Mouse (Mus musculus) testis, adult 2 months (tissue): ENCODE measurements around the gene Ubd. TPM values are rescaled to one million over a fixed set of nuclear protein-coding genes. Genes with fewer than 3 reads are reported as not detected.

Experiments used
- H3K27ac ChIP-seq: fragments of 200-500 bp; 2 replicates; pipeline ENCODE4 v1.5.1; 2012; ENCODE audit warnings: low read depth, low read length; ENCODE audit not compliant: control insufficient read depth, insufficient read depth
- H3K27me3 ChIP-seq: fragments of 200-500 bp; 2 replicates; pipeline ENCODE4 v1.6.1; 2012; ENCODE audit warnings: mild to moderate bottlenecking, low read length, moderate library complexity; ENCODE audit not compliant: control insufficient read depth, insufficient read depth
- H3K36me3 ChIP-seq: fragments of 200-500 bp; 2 replicates; pipeline ENCODE4 v1.6.1; 2012; ENCODE audit warnings: mild to moderate bottlenecking, low read length; ENCODE audit not compliant: control insufficient read depth, insufficient read depth
- H3K4me1 ChIP-seq: fragments of 200-500 bp; 2 replicates; pipeline ENCODE4 v1.6.1; 2012; ENCODE audit warnings: low read length; ENCODE audit not compliant: control insufficient read depth, insufficient read depth
- H3K4me3 ChIP-seq: fragments of 200-500 bp; 2 replicates; pipeline ENCODE4 v1.5.1; 2012; ENCODE audit warnings: low read depth, mild to moderate bottlenecking, low read length, moderate library complexity, mixed read lengths; ENCODE audit not compliant: control insufficient read depth
- CTCF ChIP-seq: fragments of 200-500 bp; IDR thresholded peaks from 2 replicates; pipeline ENCODE4 v1.5.1; 2012; ENCODE audit warnings: low read depth, mild to moderate bottlenecking, inconsistent platforms, low read length, moderate library complexity; ENCODE audit not compliant: control insufficient read depth, insufficient read depth, insufficient replicate concordance
- POLR2A ChIP-seq: fragments of 200-500 bp; IDR thresholded peaks from 2 replicates; pipeline ENCODE4 v1.6.1; 2012; ENCODE audit warnings: low read depth, mild to moderate bottlenecking, inconsistent platforms, low read length, moderate library complexity; ENCODE audit not compliant: control insufficient read depth
- polyA plus RNA-seq: library from polyadenylated mRNA; depleted of rRNA; stranded (reverse); fragments of >200 nt; gene quantifications from 2 replicates; pipeline ENCODE4 v1.2.3, GENCODE M21; 2012

The Ubd gene
- polyA plus RNA-seq, 1 experiment, result not detected

DNA sequence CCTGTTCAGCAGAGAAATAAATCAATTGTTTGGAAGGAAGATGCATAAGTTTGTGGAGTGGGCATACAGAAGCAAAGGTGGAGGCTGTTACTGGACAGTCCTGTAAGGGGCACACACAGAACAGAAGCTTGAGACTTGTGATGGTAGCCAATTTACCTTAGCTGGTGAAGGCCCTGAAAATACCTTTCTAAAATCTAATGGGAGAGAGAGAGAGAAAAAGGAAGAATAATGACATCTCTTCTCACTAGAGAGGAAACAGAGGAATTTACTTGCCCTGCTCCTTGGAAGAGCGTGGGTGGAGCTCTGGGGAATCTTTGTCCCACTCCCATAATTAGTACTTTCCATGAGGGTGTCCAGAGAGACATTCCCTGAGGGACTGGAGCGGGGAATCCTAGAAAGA is 7.2 kb downstream of the Ubd start, which contains the start of gene Olfr94:
Gene Olfr94, minus strand, starts transcription at position 101 of the 400 bp plus-strand sequence.
- Histone ChIP-seq H3K4me1 (peaks cover 5% of the 10 kb centered on the region), H3K27ac (no peak within 1 kb of the TSS), H3K27me3 (no peaks in the 10 kb centered on the region), H3K36me3 (no peaks in the 10 kb centered on the region), H3K4me3 (no peak within 1 kb of the TSS)
- TF ChIP-seq CTCF, result no peak
- no peak for TF ChIP-seq POLR2A

DNA sequence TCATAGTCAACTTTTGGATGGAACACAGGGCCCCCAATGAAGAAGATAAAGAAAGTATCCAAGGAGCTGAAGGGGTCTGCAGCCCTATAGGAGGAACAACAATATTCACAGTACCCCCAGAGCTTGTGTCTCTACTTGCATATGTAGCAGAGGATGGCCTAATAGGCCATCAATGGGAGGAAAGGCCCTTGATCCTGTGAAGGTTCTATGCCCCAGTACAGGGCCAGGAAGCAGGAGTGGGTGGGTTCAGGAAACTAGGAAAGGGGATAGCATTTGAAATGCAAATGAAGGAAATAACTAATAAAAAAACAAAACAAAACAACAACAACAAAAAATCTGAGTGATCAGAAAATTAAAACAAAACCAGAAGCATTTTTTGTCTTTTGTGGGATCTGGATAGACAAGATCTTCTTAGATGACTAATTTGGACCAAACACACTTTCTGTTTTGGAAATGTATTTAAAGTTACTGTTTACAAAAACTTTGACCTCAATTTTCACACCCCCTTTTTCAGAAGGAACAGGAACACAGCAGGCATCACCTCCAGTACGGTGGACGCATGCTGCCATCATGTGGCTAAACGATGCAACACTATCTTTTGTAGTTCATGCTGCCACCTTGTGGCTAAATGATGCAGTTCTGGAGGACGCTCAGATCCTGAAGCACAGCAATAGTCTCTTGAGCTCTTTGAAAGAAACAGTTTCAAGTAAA is 9.7 kb downstream of the Ubd start:
- Histone ChIP-seq H3K27ac (no peak overlapping the region), H3K4me1 (no peaks in the 10 kb centered on the region), H3K4me3 (no peak overlapping the region), H3K36me3 (no peaks in the 10 kb centered on the region), H3K27me3 (no peaks in the 10 kb centered on the region)
- TF ChIP-seq CTCF (peak; percentile 91; the same call in 1 of the 2 replicates), POLR2A (no peak)

DNA sequence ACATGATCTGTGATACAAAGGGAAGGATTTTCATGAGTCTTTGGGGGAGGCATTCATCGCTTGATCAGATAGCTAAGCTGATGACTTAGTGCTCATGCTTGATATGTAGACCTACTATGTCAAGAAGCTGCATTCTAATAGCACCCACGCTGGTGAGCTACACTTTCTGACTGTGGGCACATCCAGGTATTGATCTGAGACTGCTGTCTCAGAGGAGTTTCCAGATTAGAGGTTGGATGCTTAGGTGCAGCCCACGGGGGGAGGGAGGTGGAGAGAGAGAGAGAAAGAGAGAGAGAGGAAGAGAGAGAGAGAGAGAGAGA is 10.2 kb downstream of the Ubd start:
- Histone ChIP-seq H3K27me3 (no peaks in the 10 kb centered on the region), H3K4me1 (no peaks in the 10 kb centered on the region), H3K4me3 (no peak overlapping the region), H3K36me3 (no peaks in the 10 kb centered on the region), H3K27ac (no peak overlapping the region)
- TF ChIP-seq CTCF (no peak), POLR2A (no peak)

DNA sequence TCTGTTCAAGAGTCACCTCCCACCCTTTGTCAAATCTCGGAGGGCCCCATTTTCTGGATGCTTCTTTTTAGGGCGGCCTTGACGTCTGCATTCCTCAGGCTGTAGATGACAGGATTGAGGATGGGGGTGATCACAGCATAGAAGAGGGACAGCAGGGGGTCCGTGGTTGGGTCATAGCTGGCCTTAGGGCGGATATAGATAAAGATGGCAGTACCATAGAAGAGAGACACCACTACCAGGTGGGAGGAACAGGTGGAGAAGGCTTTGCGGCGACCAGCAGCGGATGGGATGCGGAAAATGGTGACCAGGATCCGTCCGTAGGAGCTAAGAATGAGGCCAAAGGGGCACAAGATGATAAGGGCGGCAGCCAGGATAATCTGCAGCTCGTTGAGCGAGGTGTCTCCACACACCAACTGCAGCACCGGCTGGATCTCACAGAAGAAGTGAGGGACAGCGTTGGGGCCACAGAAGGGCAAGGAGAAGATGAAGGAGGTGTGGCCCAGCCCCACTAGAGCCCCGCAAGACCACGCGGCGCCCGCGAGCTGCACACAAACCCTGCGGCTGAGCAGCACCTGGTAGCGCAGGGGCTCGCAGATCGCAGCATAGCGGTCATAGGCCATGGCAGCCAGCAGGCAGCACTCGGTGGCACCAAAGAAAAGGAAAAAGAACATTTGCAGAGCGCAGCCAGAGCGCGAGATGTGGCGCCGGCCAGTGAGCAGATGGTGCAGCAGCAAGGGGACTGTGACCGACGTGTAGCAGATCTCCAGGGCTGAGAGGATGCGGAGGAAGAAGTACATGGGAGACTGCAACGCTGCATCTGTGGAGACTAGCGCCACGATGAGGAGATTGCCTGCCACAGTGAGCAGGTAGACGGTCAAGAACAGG is 17.4 kb downstream of the Ubd start:
- Histone ChIP-seq H3K4me1 (peaks cover 3% of the 10 kb centered on the region; the same call in 1 of the 2 replicates), H3K27ac (no peak overlapping the region), H3K4me3 (peak overlapping the region; percentile 6), H3K27me3 (no peaks in the 10 kb centered on the region), H3K36me3 (no peaks in the 10 kb centered on the region)
- no peak for TF ChIP-seq POLR2A
- no peak for TF ChIP-seq CTCF

DNA sequence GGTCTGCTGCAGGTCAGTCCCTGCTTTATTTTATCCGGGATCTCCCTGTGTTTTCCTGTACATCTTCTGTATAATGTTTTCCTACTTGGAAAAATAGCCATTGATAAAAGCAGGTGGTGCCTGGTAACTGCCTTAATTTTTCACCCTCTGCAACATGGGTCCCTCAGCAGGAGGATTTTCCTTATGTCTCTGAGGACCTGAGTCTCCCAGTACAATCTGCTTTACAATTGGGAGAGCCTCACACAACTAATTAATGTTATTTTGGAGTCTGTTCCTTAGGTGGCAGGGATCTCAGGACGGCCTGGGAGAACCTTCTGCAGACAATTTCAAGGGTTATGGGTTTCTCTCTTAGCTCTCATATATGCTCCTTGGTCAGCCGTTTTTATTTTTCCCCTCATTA is 19.3 kb downstream of the Ubd start, which contains the start of gene Olfr95:
Gene Olfr95, minus strand, starts transcription at position 101 of the 400 bp plus-strand sequence.
- TF ChIP-seq POLR2A, result no peak
- TF ChIP-seq CTCF, result no peak
- Histone ChIP-seq H3K27me3 (no peaks in the 10 kb centered on the region), H3K36me3 (no peaks in the 10 kb centered on the region), H3K4me3 (no peak within 1 kb of the TSS), H3K4me1 (peaks cover 3% of the 10 kb centered on the region; the same call in 1 of the 2 replicates), H3K27ac (no peak within 1 kb of the TSS)

DNA sequence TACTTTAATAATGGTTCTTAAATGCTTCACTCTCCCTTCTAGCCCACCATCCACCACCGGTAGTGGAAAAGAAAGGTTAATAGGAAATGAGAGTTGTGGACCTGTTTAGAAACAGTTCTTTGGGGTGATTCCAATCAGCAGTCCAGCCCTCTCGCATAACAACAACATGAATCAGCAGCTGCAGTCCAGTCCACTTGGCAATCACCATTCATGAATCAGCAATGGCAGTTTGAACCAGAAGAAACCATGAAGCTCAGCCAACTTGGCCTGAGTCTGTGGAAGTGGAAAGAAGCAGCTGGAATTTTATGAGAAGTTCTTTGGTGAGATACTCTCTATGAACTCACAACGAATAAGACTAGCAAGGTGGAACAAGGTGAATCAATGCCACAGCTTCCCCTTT is 24.8 kb downstream of the Ubd start:
- Histone ChIP-seq H3K36me3 (no peaks in the 10 kb centered on the region), H3K4me1 (no peaks in the 10 kb centered on the region), H3K27ac (no peak overlapping the region), H3K4me3 (no peak overlapping the region), H3K27me3 (no peaks in the 10 kb centered on the region)
- TF ChIP-seq POLR2A (no peak), CTCF (no peak)

DNA sequence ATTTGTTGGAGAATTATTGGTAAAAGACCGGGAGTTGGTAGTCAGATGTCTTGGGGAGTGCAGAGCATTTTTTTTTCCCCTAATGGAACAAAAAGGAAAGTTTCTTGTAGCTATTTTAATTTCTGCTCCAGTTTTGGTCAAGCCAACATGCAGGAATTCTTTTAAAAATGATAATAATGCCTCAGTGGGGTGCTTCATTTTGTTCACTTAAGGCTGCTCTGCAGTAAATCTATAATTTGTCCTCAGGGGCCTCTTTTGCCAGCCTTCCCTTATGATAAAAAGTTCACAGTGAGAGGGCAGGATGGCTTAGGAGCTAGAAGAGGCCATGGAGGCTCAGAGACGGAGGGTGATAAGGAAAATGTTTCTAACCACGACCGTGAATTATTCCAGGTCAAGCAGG is 26.2 kb downstream of the Ubd start, which contains the start of gene Olfr96:
Gene Olfr96, plus strand, starts transcription at position 301 of the 400 bp plus-strand sequence.
- Histone ChIP-seq H3K36me3 (no peaks in the 10 kb centered on the region), H3K4me1 (no peaks in the 10 kb centered on the region), H3K27me3 (no peaks in the 10 kb centered on the region), H3K4me3 (no peak within 1 kb of the TSS), H3K27ac (no peak within 1 kb of the TSS)
- TF ChIP-seq CTCF (no peak), POLR2A (no peak)
